Mouse (Mus musculus) cerebellum, adult 2 months (tissue): Measurements from ENCODE around the gene Myo1a.

ENCODE experiments used
- CTCF ChIP-seq: fragments of 200-500 bp; IDR thresholded peaks from 2 replicates; pipeline ENCODE4 v1.5.1; 2011; ENCODE audit warnings: low read depth, mild to moderate bottlenecking, control low read depth, low read length, moderate library complexity, borderline replicate concordance; ENCODE audit not compliant: insufficient read depth
- POLR2A ChIP-seq: fragments of 200-500 bp; IDR thresholded peaks from 2 replicates; pipeline ENCODE4 v1.6.1; 2011; ENCODE audit warnings: low read length, control low read depth, borderline replicate concordance; ENCODE audit not compliant: insufficient read depth

- TF ChIP-seq CTCF (no peak), POLR2A (no peak)
Observed at GRCm38 (mm10) chr10:127763914-127764680, 59.1 kb downstream of the Myo1a start.
